Mouse (Mus musculus): ENCODE measurements around the gene Ttc30a1. TPM values are rescaled to one million over a fixed set of nuclear protein-coding genes. Genes with fewer than 3 reads are reported as not detected.
"Not testable (repeated sequence)": the region's sequence is repeated elsewhere in the genome, so short reads cannot be mapped to it uniquely, and the experiment has no call there.

Gene Ttc30a1
- total and polyA plus RNA-seq, 3 experiments, result 1.8 to 4.1 (median 3.4) TPM

GRCm38 (mm10) chr2:75983091-75983490 is 1.3 kb upstream of the Ttc30a1 start:
- DNase-seq, result no peak

- no peak for DNase-seq
Measured at GRCm38 (mm10) chr2:75982626-75983025, 859 bp upstream of the Ttc30a1 start.

- not testable (repeated sequence) for DNase-seq
Measured at GRCm38 (mm10) chr2:75980933-75981439, 781 bp downstream of the Ttc30a1 start.

GRCm38 (mm10) chr2:75977752-75978368 is 3.9 kb downstream of the Ttc30a1 start, which contains the start of gene Ttc30a2:
Ttc30a2 (minus strand) TSS chr2:75978170.
- DNase-seq, result peak; percentile 25

- DNase-seq, result not testable (repeated sequence)
Measured at GRCm38 (mm10) chr2:75976070-75976469, 5.7 kb downstream of the Ttc30a1 start.

- no peak for DNase-seq
Measured at GRCm38 (mm10) chr2:75974131-75974530, 7.6 kb downstream of the Ttc30a1 start.

GRCm38 (mm10) chr2:75964972-75965371 is 16.8 kb downstream of the Ttc30a1 start:
- DNase-seq, result peak; percentile 86

GRCm38 (mm10) chr2:75964512-75964911 is 17.3 kb downstream of the Ttc30a1 start:
- DNase-seq, result peak; percentile 90

- DNase-seq, result peak; percentile 38
Measured at GRCm38 (mm10) chr2:75964051-75964450, 17.7 kb downstream of the Ttc30a1 start.

- no peak for DNase-seq
Measured at GRCm38 (mm10) chr2:75963211-75963840, 18.4 kb downstream of the Ttc30a1 start.

- DNase-seq, result peak; percentile 90
Measured at GRCm38 (mm10) chr2:75960366-75961330, 21.1 kb downstream of the Ttc30a1 start.

GRCm38 (mm10) chr2:75959850-75960365 is 21.9 kb downstream of the Ttc30a1 start:
- DNase-seq, result peak; percentile 52

- DNase-seq, result peak; percentile 68
Measured at GRCm38 (mm10) chr2:75959183-75959849, 22.5 kb downstream of the Ttc30a1 start.

- no peak for DNase-seq
Measured at GRCm38 (mm10) chr2:75955709-75956108, 26.1 kb downstream of the Ttc30a1 start.

- DNase-seq, result no peak
Measured at GRCm38 (mm10) chr2:75953320-75953719, 28.4 kb downstream of the Ttc30a1 start.

GRCm38 (mm10) chr2:75950685-75951084 is 31.1 kb downstream of the Ttc30a1 start:
- DNase-seq, result no peak

- peak; percentile 84 for DNase-seq
Measured at GRCm38 (mm10) chr2:75938117-75939063, 43.4 kb downstream of the Ttc30a1 start, which contains the start of gene Ttc30b. Ttc30b (minus strand) TSS chr2:75938585.

- DNase-seq, result peak; percentile 24
Measured at GRCm38 (mm10) chr2:75937520-75938116, 44.1 kb downstream of the Ttc30a1 start.

GRCm38 (mm10) chr2:75936685-75937084 is 45.1 kb downstream of the Ttc30a1 start:
- DNase-seq, result not testable (repeated sequence)

- DNase-seq, result peak; percentile 22
Measured at GRCm38 (mm10) chr2:75933541-75933940, 48.2 kb downstream of the Ttc30a1 start.
